Mouse (Mus musculus) embryonic facial prominence, embryonic 11.5 days (tissue): ENCODE data around the gene Pak4. TPM values are rescaled to one million over a fixed set of nuclear protein-coding genes. Genes with fewer than 3 reads are reported as not detected.
"Not testable (repeated sequence)": the region's sequence is repeated elsewhere in the genome, so short reads cannot be mapped to it uniquely, and the experiment has no call there.

Experiments used
- ATAC-seq: fragments of 200-750 bp; cut with Nextera tagmentation; replicated peaks from 2 replicates; pipeline ENCODE4 v1.8.0; 2017; ENCODE audit warnings: low read depth; ENCODE audit not compliant: insufficient number of reproducible peaks, low FRiP score, low TSS enrichment
- DNase-seq: peaks from one replicate; pipeline ENCODE4 v3.0.0-alpha.2; 2015; ENCODE audit warnings: low spot score
- H3K27ac ChIP-seq: fragments of 300-500 bp; sonication (generic); replicated peaks from 2 replicates; pipeline ENCODE4 v1.5.1; 2014; ENCODE audit warnings: mild to moderate bottlenecking, low read depth, low read length, control low read depth
- H3K27me3 ChIP-seq: fragments of 300-500 bp; sonication (generic); 2 replicates; pipeline ENCODE4 v1.6.1; 2014; ENCODE audit warnings: mild to moderate bottlenecking, low read length, moderate library complexity, mixed read lengths; ENCODE audit not compliant: control insufficient read depth, insufficient read depth
- H3K36me3 ChIP-seq: fragments of 300-500 bp; sonication (generic); replicated peaks from 2 replicates; pipeline ENCODE4 v1.6.1; 2014; ENCODE audit warnings: low read depth, mild to moderate bottlenecking, low read length, moderate library complexity, mixed read lengths; ENCODE audit not compliant: control insufficient read depth, insufficient read depth
- H3K4me1 ChIP-seq: fragments of 300-500 bp; sonication (generic); 2 replicates; pipeline ENCODE4 v1.6.1; 2014; ENCODE audit warnings: low read length, mixed read lengths; ENCODE audit not compliant: control insufficient read depth, insufficient read depth
- H3K4me2 ChIP-seq: fragments of 300-500 bp; sonication (generic); 2 replicates; pipeline ENCODE4 v1.6.1; 2014; ENCODE audit warnings: low read depth, mild to moderate bottlenecking, control low read depth, low read length, moderate library complexity
- H3K4me3 ChIP-seq: fragments of 300-500 bp; sonication (generic); 2 replicates; pipeline ENCODE4 v1.5.1; 2014; ENCODE audit warnings: low read depth, low read length, control low read depth
- H3K9ac ChIP-seq: fragments of 300-500 bp; sonication (generic); replicated peaks from 2 replicates; pipeline ENCODE4 v1.6.1; 2014; ENCODE audit warnings: mild to moderate bottlenecking, control low read depth, low read length
- H3K9me3 ChIP-seq: fragments of 300-500 bp; sonication (generic); replicated peaks from 2 replicates; pipeline ENCODE4 v1.6.1; 2016; ENCODE audit warnings: mild to moderate bottlenecking, low read length, inconsistent platforms, mixed read lengths; ENCODE audit not compliant: control insufficient read depth
- WGBS: fragments of 180-500 bp; shearing (Covaris S2); extraction: QIAGEN DNeasy Blood & Tissue Kit; methylation state at CpG from one replicate; pipeline ENCODE4 v1.1.7; 2014; 5-methylcytosine and 5-hydroxymethylcytosine counted together
- polyA plus RNA-seq: library from polyadenylated mRNA; unstranded; fragments of >200 nt; fragmentation: Nextera tagmentation; extraction: Ambion mirVana; gene quantifications from 2 replicates; pipeline ENCODE4 v1.2.1, GENCODE M21; 2014

The Pak4 gene
- polyA plus RNA-seq, 1 experiment from 2014 or later: 25.6 TPM

- H3K27me3 ChIP-seq: peaks cover 10% of the 10 kb centered on the region
- no peak overlapping the region for H3K27ac ChIP-seq
- DNase-seq (no peak), ATAC-seq (no peak)
- H3K4me3 ChIP-seq: no peak overlapping the region
- H3K4me1 ChIP-seq: no peaks in the 10 kb centered on the region
- H3K4me2 ChIP-seq: no peak overlapping the region
- 83% methylated on average over 5 of the region's 5 CpGs for WGBS
- no peaks in the 10 kb centered on the region for H3K36me3 ChIP-seq
- H3K9me3 ChIP-seq: no peaks in the 10 kb centered on the region
- H3K9ac ChIP-seq: no peak overlapping the region
These were observed 26.8 kb upstream of the Pak4 start for GRCm38 (mm10) chr7:28624791-28625190.

- H3K9me3 ChIP-seq: no peaks in the 10 kb centered on the region
- no peak overlapping the region for H3K9ac ChIP-seq
- H3K27ac ChIP-seq: no peak overlapping the region
- DNase-seq (peak; percentile 68), ATAC-seq (no peak)
- 49% methylated on average over 9 of the region's 9 CpGs for WGBS
- H3K4me2 ChIP-seq: no peak overlapping the region
- no peak overlapping the region for H3K4me3 ChIP-seq
- H3K4me1 ChIP-seq: no peaks in the 10 kb centered on the region
- H3K27me3 ChIP-seq: no peaks in the 10 kb centered on the region
- no peaks in the 10 kb centered on the region for H3K36me3 ChIP-seq
These were observed 21.2 kb upstream of the Pak4 start for GRCm38 (mm10) chr7:28619098-28619715.

GRCm38 (mm10) chr7:28605951-28606350 lies 8.0 kb upstream of the Pak4 start:
- Histone ChIP-seq H3K4me1 (no peaks in the 10 kb centered on the region), H3K36me3 (no peaks in the 10 kb centered on the region), H3K27ac (no peak overlapping the region), H3K9ac (no peak overlapping the region), H3K4me2 (no peak overlapping the region), H3K9me3 (no peaks in the 10 kb centered on the region), H3K4me3 (no peak overlapping the region), H3K27me3 (no peaks in the 10 kb centered on the region)
- DNase-seq: no peak
- whole genome bisulfite sequencing: 90% methylated on average over 8 of the region's 8 CpGs
- no peak for ATAC-seq

GRCm38 (mm10) chr7:28603788-28604187 lies 5.8 kb upstream of the Pak4 start:
- H3K4me1 ChIP-seq, H3K9me3 ChIP-seq, ATAC-seq, H3K27ac ChIP-seq, H3K27me3 ChIP-seq, H3K4me3 ChIP-seq, H3K4me2 ChIP-seq, H3K36me3 ChIP-seq, DNase-seq, H3K9ac ChIP-seq: not testable (repeated sequence)
- 77% methylated on average over 2 of the region's 2 CpGs for WGBS

GRCm38 (mm10) chr7:28603136-28603535 lies 5.2 kb upstream of the Pak4 start:
- no peaks in the 10 kb centered on the region for H3K4me1 ChIP-seq
- 76% methylated on average over 5 of the region's 5 CpGs for WGBS
- H3K36me3 ChIP-seq: no peaks in the 10 kb centered on the region
- no peak for DNase-seq
- no peak overlapping the region for H3K4me2 ChIP-seq
- no peak overlapping the region for H3K27ac ChIP-seq
- H3K4me3 ChIP-seq: no peak overlapping the region
- no peaks in the 10 kb centered on the region for H3K27me3 ChIP-seq
- ATAC-seq: no peak
- no peak overlapping the region for H3K9ac ChIP-seq
- H3K9me3 ChIP-seq: no peaks in the 10 kb centered on the region

GRCm38 (mm10) chr7:28601668-28602067 lies 3.7 kb upstream of the Pak4 start:
- Histone ChIP-seq H3K4me3 (no peak overlapping the region), H3K9ac (no peak overlapping the region), H3K27ac (no peak overlapping the region), H3K4me1 (peaks cover under 1% of the 10 kb centered on the region; the same call in 1 of the 2 replicates), H3K27me3 (no peaks in the 10 kb centered on the region), H3K4me2 (no peak overlapping the region), H3K36me3 (no peaks in the 10 kb centered on the region), H3K9me3 (no peaks in the 10 kb centered on the region)
- ATAC-seq (no peak), DNase-seq (peak; percentile 79)
- 26% methylated on average over 7 of the region's 7 CpGs for WGBS

- H3K4me3 ChIP-seq: no peak overlapping the region
- 12% methylated on average over 11 of the region's 11 CpGs for WGBS
- no peak for ATAC-seq
- no peaks in the 10 kb centered on the region for H3K36me3 ChIP-seq
- no peak overlapping the region for H3K4me2 ChIP-seq
- H3K27me3 ChIP-seq: no peaks in the 10 kb centered on the region
- peaks cover 5% of the 10 kb centered on the region; the same call in 1 of the 2 replicates for H3K4me1 ChIP-seq
- peak; percentile 72 for DNase-seq
- H3K9ac ChIP-seq: no peak overlapping the region
- H3K9me3 ChIP-seq: no peaks in the 10 kb centered on the region
- H3K27ac ChIP-seq: no peak overlapping the region
These were observed 3.0 kb upstream of the Pak4 start for GRCm38 (mm10) chr7:28601029-28601428.

GRCm38 (mm10) chr7:28598951-28599350 lies 966 bp upstream of the Pak4 start:
- H3K4me1 ChIP-seq: peaks cover 5% of the 10 kb centered on the region; the same call in 1 of the 2 replicates
- no peaks in the 10 kb centered on the region for H3K27me3 ChIP-seq
- no peak overlapping the region for H3K9ac ChIP-seq
- 56% methylated on average over 2 of the region's 2 CpGs for WGBS
- ATAC-seq: no peak
- DNase-seq: no peak
- H3K4me3 ChIP-seq: no peak overlapping the region
- H3K27ac ChIP-seq: no peak overlapping the region
- H3K4me2 ChIP-seq: no peak overlapping the region
- H3K36me3 ChIP-seq: no peaks in the 10 kb centered on the region
- H3K9me3 ChIP-seq: no peaks in the 10 kb centered on the region
